Mouse (Mus musculus) kidney, postnatal 10 days (tissue): Measurements from ENCODE around the gene Snx10.
"Not testable (repeated sequence)": the region's sequence is repeated elsewhere in the genome, so short reads cannot be mapped to it uniquely, and the experiment has no call there.

ENCODE experiments used
- DNase-seq: peaks from one replicate; pipeline ENCODE4 v3.0.0; 2021; ENCODE audit warnings: mixed read lengths

The Snx10 gene

DNA sequence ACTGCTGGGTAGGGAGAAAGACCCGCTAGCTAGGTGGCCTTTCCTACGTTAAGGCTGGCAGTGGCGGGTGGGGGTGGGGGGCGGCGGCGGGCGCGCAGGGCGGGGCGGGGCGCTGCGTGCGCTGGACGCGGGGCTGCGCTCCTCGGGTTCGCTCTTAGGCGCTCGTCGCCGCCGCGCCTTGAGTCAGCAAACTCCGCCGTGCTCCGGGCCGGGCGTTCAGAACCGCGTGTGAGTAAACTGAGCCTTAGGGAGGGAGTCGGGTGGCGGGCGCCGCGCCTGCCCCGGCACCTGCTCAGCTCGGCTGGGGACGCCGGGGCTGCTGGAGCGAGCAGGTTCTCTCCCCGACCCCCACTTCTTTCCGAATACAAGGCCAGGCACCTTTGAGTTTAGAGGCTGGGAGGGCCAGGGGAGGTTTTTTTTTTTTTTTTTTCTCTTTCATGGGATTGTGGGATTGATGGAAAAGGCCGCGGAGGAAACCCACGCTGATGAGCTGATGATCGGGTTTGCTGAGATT lies at the start of gene Snx10:
Snx10 (plus strand) TSS at position 95 of the 514 bp plus-strand sequence.
- DNase-seq: peak; percentile 57

DNA sequence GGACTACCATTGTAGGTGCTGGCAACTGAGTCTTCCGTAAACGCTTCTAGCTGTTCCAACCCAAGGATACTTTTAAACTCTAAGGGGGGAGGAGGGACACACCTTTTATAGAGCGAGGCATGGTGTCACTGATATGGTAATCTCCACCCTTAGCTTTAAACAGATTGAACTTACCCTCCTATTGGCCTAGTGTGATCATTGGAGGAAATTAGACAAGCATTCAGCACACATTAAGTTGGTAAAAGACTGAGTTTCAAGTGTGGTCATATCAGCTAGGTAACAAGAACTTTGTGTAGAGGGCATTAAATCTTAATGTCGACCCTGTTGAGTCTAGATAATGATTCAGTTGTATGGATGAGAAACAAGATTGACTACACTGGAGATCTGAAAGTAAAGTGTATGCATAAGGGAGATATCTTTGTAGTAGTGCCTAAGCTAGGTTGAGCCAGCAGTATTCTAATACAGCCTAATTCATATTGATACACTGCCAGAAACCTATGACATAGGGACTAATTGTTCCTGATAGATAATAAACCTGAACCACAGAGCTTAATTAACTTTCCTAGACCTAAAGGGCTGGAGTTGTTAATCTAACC lies 44.5 kb upstream of the Snx10 start:
- DNase-seq: no peak

GRCm38 (mm10) chr6:51481548-51481947 lies 42.2 kb upstream of the Snx10 start:
- no peak for DNase-seq

GRCm38 (mm10) chr6:51483861-51484260 lies 39.8 kb upstream of the Snx10 start:
- DNase-seq: no peak

DNA sequence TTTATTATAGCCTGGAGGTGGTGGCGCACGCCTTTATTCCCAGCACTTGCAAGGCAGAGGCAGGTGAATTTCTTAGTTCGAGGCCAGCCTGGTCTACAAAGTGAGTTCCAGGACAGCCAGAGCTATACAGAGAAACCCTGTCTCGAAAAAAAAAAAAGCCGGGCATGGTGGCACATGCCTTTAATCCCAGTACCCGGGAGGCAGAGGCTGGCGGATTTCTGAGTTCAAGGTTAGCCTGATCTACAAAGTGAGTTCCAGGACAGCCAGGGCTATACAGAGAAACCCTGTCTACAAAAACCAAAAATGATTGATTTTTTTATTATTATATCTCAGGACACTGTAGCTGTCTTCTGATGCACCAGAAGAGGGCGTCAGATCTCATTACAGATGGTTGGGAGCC lies 39.1 kb upstream of the Snx10 start:
- DNase-seq: not testable (repeated sequence)

DNA sequence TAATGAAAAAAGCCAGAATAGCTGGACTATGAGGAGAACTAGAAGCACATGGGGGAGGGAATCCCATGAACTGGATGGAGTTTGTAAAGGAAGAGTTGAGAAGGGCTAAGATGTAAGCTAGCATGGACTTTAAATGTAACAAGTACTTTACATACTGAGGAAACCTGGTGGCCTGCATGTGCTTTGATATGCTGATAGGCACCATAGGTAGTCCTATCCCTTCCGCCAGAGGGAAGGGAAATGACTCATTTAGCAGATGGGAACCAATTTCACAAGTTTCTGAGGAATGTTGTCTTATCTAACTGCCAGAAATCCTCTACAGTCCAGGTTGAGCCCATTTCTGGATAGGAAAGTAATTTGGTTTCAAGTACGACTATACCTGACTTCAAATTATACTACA lies 38.1 kb upstream of the Snx10 start:
- no peak for DNase-seq

GRCm38 (mm10) chr6:51486076-51486710 lies 37.5 kb upstream of the Snx10 start:
- no peak for DNase-seq

DNA sequence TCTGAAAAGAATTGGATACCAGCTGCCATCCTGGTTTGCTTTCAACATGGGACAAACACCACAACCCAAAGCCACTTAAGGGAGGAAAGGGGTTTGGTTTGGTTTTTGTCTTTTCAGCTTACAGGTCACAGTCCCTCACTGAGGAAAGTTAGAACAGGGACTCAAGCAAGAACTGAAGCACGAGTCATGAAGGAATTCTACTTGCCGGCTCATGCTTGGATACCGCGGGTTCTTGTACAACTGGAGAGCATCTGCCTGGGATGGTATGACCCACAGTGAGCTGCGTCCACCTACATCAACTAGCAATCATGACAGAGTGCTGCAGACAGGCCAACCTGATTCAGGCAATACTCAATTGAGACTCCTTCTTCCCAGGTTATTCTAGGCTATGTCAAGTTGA lies 37.0 kb upstream of the Snx10 start:
- DNase-seq: no peak

DNA sequence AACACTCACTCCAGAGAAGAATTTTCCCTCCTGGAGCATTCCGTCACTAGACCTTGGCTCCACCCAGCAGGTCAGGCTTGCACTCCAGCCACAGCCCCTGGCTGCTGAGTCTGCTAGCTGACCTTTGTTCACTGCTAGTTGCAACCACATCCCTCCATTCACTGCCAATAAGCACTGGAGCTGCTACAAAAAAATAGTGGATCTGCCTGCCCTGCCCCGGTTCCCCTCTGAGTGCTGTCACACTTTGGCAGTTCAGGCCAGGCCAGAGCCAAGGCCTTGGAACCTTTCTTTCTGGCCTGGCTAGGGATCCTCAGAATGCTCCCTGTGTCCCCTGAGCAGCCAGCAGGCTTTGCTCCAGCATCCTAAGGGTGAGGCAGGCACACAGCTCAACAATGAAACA lies 33.9 kb upstream of the Snx10 start:
- DNase-seq: peak; percentile 65

- DNase-seq: no peak
These were observed 26.2 kb upstream of the Snx10 start for GRCm38 (mm10) chr6:51497321-51498111.

GRCm38 (mm10) chr6:51505671-51506070 lies 18.0 kb upstream of the Snx10 start:
- no peak for DNase-seq

DNA sequence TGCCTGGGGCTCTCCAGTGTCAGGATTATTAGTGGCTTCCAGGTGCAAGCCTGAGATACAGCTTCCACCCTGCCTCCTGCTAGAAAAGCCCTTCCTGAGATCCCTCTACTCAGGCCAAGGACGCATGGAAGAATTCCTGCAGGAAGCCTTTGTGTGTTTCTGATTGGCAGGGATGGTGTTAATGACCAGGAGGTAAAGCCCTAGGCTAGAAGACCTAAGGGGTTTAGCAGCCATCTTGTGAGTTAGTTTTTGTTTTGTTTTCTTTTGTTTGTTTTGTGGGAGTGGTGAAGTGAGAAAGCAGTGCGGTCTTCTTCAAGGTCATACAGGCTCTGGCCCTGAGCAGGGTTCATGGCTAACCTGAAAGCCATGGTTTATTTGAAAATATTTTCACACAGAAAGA lies 16.1 kb upstream of the Snx10 start:
- no peak for DNase-seq

DNA sequence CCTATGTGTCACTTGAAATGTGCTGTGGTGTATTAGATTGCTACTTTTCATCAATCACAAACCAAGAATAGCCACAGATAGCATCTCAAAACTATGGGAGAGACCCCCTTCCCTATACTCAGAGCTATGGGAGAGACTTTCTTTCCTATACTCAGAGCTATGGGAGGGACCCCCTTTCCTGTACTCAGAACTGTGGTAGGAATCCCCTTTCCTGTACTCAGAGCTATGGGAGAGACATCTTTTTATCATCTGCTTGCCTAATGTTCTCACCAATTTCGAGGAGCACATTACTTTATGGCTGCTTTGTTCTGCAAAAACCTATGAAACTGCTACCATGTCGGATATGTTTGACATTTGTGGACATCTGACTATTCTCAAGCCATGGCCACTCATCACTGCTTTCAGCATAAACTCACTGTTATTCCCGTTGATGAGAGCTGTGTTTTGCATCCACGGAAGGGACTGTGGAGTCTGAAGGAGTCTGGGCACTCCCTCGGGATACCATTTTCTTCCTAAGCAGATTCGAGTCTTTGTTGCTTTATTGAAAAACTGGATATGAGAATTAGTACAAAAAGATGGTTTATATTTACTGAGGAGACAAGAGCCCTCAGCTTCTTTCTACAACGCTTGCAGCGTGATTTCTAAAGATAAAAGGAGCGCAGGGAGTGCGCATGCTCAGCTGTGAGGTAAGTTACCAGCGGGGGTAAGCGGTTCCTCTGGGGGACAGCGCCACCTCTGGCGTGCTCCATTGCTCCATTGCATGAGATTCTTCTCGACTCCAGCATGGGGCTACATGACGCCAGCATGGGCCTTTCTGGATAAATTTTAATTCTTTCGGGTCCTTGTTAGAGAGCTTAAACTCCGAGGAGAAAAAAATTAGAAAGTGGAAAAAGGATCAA lies 14.7 kb upstream of the Snx10 start:
- DNase-seq: peak; percentile 86

- peak; percentile 68 for DNase-seq
These were observed 13.6 kb upstream of the Snx10 start for GRCm38 (mm10) chr6:51510094-51510493.

- DNase-seq: no peak
These were observed 12.8 kb upstream of the Snx10 start for GRCm38 (mm10) chr6:51510946-51511345.

GRCm38 (mm10) chr6:51513745-51514144 lies 10.0 kb upstream of the Snx10 start:
- DNase-seq: no peak

- no peak for DNase-seq
These were observed 8.8 kb upstream of the Snx10 start for GRCm38 (mm10) chr6:51514860-51515259.

GRCm38 (mm10) chr6:51523310-51523709 lies 391 bp upstream of the Snx10 start:
- no peak for DNase-seq

DNA sequence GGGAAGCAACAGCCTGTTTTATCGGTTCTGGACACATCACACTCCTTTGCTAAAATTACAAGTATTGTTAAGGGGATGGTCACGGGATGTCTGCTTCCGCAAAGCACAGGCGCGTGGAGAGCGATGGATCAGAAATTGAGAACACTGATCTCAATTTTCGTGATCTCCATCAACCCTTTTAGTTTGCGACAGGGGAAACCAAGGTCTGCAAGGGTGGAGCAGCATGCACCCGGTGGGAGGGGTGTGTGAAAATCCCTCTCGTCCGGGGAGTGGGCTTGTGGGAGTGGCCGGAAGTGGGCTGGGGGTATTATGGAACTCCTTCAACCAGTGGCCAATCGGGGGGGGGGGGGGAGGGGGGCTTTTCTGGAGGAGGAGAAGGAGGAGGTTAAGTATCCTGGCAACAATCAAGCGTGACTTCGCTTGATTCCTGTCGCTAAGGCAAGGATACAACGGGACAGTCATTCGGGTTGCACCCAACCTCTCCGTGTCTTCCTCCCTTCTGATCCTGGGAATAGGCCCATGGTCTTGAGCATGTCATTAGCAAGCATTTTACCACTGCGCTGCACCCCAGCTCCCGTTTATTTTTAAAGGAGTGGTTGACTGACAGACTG lies 725 bp downstream of the Snx10 start:
- DNase-seq: peak; percentile 35

GRCm38 (mm10) chr6:51525001-51525400 lies 1.3 kb downstream of the Snx10 start:
- DNase-seq: no peak

DNA sequence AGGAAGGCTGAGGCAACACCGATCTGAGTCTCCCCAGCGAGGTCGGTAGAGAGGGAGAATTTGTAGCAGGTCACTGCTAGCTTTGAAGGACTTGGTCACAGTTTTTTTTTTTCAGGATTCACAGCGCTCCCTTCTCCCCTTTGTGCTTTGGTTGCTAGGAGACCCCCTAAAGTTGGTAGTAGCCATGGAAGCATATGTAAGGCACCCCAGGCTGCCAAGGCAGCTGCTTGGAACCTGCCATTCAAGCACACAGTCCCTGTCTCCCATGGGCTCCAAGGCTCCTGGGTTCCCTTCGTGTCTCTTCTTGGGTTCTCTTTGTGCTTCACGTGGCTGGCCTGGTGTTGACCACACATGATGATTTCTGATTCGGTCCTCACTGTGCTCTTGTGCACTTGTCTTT lies 5.8 kb downstream of the Snx10 start:
- no peak for DNase-seq

DNA sequence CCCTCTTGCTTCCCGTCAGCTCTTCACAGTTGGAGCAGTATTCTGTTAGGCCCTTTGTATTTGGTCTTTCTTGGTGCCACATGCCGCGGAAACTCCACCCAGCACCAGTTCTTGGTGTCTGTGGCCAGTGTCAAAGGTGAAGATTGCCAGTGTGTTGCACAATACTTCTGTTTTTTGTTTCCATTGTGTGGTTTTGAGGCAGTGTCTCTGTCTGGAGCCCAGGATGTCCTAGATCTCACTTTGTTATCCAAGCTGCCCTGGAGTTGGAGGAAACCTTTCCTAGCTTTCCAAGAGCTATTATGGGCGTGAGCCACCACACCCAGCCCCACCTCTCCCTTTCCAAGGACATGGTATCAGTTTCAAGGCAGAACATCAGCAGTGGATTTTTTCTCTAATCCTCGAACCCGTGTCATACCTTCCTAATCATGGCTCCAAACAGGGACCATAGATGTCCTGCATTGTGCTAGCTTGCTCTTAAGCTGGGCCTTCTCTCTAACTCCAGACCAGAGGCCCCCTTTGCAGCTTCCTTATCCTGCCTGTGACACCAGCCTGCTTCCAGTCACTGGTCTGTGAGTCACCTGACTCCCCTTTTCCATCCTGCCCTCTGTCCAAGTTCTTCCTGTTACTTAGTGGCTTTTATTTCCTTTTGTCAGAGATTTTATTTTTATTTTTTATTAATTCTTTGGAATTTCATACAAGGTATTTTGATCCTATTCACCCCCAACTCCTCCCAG lies 9.9 kb downstream of the Snx10 start:
- no peak for DNase-seq
